Mouse (Mus musculus): Measurements from ENCODE around the gene Gpr62.

DNA sequence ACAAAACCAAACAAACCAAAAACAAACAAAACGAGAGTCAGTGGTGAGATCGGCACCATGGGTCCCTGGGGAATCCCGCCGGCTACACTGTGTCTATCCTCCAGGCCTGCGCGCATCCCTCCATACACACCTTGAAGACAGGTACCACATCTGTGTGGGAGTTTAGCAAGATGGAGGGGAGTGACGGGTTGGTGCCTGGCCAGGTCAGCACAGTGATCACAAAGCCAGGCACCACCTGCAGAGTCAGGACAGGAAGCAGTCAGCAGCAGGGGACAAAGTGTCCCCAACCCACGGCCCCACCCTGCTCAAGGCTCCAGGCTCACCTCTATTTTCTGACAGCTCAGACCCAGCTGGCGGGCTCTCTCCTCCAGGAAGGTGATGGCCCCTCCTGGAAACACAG lies 29.2 kb downstream of the Gpr62 start:
- no peak for TF ChIP-seq CTCF (IDR thresholded peaks at IDR 0.05; ENCODE audit: insufficient read depth, low read length)
- TF ChIP-seq POLR2A (IDR thresholded peaks at IDR 0.05; ENCODE audit: borderline replicate concordance, extremely low read depth, low read depth, low read length): no peak

Measured in lung, adult 2 months (tissue).